Mouse (Mus musculus): ENCODE data around the gene Svbp. TPM values are rescaled to one million over a fixed set of nuclear protein-coding genes. Genes with fewer than 3 reads are reported as not detected.
A peak's percentile ranks its signal among the peaks of the same experiment; 100 is the strongest.

The Svbp gene
- polyA plus RNA-seq, 3 experiments from 2014 or later = 56.5 to 71.6 (median 62.1) TPM

GRCm38 (mm10) chr4:119191273-119191672 lies 3.8 kb upstream of the Svbp start:
- no peak for ATAC-seq

DNA sequence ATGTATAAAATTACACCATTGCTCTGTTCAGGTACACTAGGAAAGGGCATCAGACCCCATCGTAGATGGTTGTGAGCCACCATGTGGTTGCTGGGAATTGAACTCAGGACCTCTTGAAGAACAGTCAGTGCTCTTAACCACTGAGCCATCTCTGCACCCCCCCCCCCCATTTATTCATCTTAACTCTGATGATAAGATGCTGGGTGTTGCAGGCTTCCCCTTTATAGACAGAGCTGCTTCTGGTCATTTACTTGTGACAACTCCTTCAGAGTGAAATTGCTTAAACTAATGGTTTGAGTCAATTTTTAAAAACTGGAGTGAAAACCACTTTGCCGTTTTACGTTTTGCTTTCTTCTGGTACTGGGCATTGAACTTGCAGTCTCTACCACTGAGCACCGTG lies 2.3 kb upstream of the Svbp start:
- ATAC-seq = no peak

- peak; percentile 49 for ATAC-seq
Observed at GRCm38 (mm10) chr4:119195582-119196320, 645 bp downstream of the Svbp start.

GRCm38 (mm10) chr4:119198105-119198504 lies 3.0 kb downstream of the Svbp start:
- no peak for ATAC-seq

DNA sequence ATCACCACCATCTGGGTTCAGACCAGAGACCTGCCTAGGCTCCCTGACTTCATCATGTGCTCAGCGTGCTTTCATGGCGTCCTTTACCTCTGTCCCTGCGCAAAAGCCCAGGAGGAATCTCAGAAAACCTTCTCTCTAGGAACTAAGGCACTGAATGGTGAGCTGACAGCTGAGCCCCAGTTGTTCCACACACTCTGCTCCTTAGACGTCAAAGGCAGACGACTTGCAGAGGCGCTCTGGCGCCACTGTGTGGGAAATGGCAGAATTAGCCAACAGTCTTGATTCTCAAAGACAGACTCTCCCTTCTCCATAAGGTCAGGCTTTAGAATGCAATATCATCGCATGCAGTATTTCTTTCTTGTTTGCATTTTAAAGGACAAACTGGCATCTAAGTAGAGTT lies 9.6 kb downstream of the Svbp start:
- ATAC-seq = peak; percentile 50

- no peak for ATAC-seq
Observed at GRCm38 (mm10) chr4:119216667-119217066, 21.6 kb downstream of the Svbp start.

GRCm38 (mm10) chr4:119218169-119218568 lies 23.1 kb downstream of the Svbp start, which contains the start of gene Tmem269:
Gene Tmem269, minus strand, starts transcription at chr4:119218217.
- no peak for ATAC-seq

DNA sequence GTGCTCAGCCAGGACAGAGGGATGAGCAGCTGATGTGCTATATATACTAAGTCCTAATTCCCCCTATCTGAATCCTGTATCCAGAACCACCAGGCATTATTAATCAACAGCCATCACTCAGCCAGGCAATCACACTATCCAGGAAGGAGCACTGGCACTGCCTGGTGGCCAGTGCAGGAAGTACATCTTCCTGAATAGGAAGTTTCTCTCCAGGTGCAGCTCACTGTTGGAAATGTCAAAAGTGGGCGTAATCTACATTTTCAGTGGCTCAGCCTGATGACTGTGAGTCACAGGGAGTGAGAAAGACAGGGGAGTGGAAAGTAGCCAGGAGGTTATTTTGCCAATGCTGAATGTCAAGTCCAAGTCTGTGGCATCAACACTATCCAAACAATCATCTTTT lies 28.6 kb downstream of the Svbp start:
- peak; percentile 63 for ATAC-seq

DNA sequence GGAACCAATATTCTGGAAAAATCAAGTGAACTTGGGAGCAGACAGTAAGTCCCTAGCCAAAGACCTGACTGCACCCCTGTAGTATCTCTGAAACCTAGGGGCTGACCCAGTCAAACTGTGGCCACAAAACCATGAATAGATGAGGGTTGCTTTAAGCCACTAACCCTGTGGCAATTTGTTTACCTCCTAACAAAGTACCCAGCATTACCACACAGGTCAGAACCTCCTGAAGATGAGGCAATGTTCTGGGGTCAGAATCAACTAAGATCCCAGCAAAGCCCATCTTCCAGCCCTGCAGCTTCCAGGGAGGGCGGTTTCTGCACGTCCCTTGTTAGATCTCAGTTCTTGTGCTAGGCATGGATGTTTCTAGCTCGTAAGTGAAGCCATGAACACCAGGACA lies 29.4 kb downstream of the Svbp start:
- ATAC-seq = no peak

- ATAC-seq = no peak
Observed at GRCm38 (mm10) chr4:119225719-119226118, 30.6 kb downstream of the Svbp start.

DNA sequence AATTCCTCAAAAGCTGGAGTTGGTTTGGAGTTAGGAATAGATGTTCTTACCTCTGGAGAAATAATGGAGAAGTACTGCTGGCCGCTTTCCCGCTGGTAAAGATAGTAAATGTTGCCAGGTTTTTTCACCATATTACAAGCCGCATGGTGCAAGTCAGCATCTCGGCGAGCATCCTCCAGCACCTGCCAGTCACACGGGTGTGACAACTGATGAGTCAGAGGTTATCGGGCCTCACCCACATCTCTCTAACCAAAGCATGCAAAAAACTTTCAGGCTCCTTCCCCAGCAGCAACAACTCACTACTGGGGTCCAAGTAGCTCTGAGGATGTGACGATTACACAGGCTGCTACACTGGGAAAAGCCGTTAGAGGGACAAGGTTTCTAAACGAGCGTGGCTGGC lies 31.6 kb downstream of the Svbp start:
- no peak for ATAC-seq

DNA sequence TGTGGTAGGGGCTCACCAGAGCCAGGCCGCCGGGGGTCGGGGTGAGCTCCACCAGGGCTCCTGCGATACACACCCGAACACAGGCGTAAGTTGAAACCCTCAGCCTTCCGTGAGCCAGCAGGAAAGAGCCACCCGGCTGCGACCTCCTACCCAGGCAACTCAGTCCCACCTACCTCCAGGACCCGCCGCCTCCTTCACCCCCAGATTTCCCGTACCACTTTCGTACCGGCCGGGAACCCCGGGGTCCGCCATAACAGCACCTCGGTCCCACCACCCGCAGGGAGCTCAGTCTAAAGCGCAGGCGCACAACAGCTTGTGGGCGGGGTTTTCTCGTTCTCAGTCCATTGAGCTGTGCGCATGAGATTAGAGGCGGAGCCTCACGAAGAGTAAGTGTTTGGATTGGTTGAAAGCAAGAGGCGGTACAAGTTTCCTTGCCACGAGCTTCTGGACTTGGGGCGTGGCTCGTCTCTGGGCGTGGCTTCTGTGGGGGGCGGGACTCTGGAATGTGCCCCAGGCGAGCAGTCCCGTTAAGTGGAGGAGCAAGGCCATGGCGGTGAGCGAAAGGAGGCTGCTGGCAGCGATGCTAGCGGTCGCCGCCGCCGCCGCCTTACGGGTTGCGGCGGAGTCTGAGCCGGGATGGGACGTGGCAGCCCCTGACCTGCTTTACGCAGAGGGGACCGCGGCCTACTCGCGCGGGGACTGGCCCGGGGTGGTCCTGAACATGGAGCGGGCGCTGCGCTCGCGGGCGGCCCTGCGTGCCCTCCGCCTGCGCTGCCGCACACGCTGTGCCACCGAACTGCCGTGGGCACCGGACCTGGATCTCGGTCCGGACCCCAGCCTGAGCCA lies 37.5 kb downstream of the Svbp start, which contains the start of the genes AU022252 and P3h1:
AU022252 (minus strand) TSS at position 303 of the 846 bp plus-strand sequence.
P3h1 (plus strand) TSS at position 506 of the 846 bp plus-strand sequence.
- peak; percentile 99 for ATAC-seq

DNA sequence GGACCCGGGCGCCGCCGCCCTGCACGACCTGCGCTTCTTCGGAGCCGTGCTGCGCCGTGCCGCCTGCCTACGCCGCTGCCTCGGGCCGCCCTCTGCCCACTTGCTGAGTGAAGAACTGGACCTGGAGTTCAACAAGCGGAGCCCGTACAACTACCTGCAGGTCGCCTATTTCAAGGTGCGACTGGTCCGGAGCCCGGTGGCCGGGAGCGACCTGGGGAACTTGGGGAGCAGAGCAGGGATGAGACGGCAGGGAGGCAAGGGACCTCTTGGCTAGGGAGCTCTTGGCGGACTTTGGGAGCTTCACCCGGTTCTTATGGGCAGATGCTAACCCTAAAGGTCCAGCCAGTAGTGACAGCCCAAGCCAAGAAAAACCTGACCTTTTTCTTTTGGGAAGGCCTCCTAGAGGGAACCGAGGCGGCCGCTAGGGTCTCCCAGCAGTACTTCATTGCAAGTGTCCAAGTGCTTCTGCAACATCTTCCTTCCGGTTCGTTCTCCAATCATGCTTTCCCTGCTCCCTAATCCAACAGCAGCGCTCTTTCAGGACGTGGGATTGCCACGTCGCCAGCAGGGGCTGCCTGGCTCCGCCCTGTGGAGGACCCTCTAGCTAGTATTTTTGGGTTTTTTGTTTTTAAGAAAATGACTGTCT lies 38.3 kb downstream of the Svbp start:
- ATAC-seq = peak; percentile 7

GRCm38 (mm10) chr4:119234348-119234747 lies 39.2 kb downstream of the Svbp start:
- ATAC-seq = no peak

DNA sequence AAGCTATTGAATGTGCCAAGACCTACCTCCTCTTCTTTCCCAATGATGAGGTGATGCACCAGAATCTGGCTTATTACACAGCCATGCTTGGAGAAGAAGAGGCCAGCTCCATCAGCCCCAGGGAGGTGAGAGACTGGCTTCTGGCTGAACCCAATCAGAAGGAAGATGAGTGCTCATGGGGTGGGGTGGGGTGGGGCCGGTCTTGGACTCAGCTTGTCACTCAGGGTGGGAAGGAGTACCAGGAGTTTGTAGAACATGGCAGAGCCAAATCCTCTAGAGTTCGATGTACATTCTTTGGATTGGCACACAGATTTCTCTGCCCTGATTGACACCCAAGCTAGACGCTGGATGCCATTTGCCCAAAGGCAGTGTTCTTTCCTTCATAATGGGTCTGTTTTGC lies 43.6 kb downstream of the Svbp start:
- ATAC-seq = no peak

DNA sequence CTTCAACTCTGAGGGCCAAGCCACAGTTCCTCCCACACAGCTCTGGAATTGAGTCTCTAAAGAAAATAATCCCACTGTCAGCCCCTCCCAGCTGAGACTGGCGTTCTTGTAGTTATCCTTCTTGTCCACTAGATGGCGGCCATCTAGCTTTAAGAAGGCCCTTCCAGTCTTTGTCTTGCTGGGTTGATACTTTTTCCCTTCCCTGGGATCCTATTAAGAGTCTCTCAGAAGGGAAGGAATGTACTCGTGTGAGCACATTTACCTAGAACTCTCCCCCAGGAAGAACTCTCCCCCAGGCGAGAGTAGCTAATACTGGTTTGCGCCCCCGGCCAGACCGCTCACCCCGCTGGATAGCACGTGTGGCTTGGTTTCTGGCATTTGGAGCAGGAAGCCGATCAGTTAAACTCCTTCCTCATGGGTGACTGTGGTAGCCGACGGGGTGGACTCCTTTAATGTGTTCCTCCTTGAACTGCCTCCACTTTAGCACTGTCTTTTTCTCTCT lies 44.1 kb downstream of the Svbp start:
- peak; percentile 94 for ATAC-seq

DNA sequence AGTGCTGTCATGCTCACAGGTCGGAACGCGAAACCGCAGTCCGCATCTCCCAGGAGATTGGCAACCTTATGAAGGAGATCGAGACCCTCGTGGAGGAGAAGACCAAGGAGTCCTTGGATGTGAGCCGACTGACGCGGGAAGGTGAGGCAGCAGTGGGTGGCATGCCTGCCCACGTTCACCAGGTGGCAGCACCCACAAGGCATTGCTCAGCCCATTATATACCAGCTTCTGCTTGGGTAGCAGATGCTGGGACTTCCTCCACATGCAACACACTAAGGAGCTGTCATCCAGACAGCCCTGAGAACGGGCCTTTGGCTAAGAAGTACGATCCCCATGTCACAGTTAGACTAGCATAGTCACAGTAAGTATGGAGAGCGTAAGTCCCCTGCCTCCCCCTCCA lies 46.6 kb downstream of the Svbp start:
- ATAC-seq = no peak

DNA sequence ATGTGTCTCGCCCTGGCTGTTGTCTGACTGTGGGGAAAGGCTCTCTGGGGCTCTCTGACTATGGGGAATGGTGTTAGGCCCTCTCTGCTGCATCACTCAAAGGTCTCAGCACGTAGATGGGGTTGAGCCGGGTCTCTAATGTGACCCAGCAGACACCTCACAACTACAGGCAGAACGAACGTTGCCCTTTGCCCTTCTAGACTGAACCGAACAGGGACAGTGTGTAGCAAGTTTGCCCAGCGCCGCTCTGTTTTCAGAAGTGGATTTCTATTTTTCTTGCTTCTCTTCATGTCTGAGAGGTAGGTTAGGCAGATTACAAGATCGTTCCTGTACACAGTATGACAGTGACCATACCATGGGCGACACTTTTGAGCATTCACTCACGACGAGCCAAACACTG lies 47.5 kb downstream of the Svbp start:
- no peak for ATAC-seq

- no peak for ATAC-seq
Observed at GRCm38 (mm10) chr4:119244468-119245240, 49.5 kb downstream of the Svbp start.

GRCm38 (mm10) chr4:119245556-119245955 lies 50.5 kb downstream of the Svbp start:
- no peak for ATAC-seq

- ATAC-seq = no peak
Observed at GRCm38 (mm10) chr4:119245961-119246360, 50.9 kb downstream of the Svbp start.

GRCm38 (mm10) chr4:119246688-119247225 lies 51.7 kb downstream of the Svbp start:
- ATAC-seq = no peak
